Mouse (Mus musculus) spleen, adult 2 months (tissue): ENCODE data around the gene Mapk12.

Experiments
- CTCF ChIP-seq: fragments of 200-500 bp; IDR thresholded peaks from 2 replicates; pipeline ENCODE4 v1.5.1; 2011; ENCODE audit warnings: mild to moderate bottlenecking, inconsistent platforms; ENCODE audit not compliant: insufficient read depth, insufficient read length, insufficient replicate concordance; ENCODE audit errors: extremely low read depth
- POLR2A ChIP-seq: fragments of 200-500 bp; IDR thresholded peaks from 2 replicates; pipeline ENCODE4 v1.6.1; 2011; ENCODE audit warnings: low read depth, low read length, inconsistent platforms

DNA sequence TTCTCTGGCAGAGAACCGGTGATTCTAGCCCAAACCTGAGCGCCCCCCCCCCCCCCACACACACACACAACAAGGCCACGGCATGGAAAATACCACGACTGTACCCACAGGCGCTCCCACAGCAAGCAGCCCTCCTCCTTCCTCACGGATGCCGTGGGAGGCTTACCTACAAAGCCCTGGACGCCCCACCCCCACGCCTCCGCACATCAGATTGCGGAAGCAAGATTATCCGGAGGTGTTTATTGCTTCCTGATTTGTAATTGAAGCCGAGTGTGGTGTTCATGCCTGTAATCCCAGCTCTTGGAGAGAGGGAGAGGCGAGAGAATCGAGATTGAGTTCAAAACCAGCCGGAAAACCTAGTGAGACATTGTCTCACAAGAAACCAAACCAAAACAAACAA lies 6.5 kb upstream of the Mapk12 start:
- TF ChIP-seq POLR2A (no peak), CTCF (no peak)
